Mouse (Mus musculus): ENCODE data around the gene Myg1.
"Not testable (repeated sequence)": the region's sequence is repeated elsewhere in the genome, so short reads cannot be mapped to it uniquely, and the experiment has no call there.

Myg1 gene

DNA sequence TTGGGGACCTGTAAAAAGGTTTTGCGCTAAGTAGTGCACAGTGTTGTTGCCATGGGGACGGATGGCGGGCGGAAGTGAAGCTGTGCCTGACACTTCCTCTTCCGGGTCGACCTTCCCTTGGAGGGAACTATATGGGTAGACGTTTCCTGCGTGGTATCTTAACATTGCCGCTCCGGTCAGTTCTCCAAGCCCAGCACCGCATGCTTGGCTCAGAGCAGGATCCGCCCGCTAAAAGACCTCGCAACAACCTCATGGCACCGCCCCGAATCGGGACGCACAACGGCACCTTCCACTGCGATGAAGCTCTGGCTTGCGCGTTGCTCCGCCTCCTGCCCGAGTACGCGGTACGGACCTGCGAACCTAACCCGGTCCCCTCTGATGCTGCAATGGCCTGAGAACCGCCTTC lies at the start of gene Myg1:
Myg1 (plus strand) TSS at position 100 of the 406 bp plus-strand sequence.
- peak; percentile 91 for DNase-seq (ENCODE audit: extremely low read depth, low read depth)

DNA sequence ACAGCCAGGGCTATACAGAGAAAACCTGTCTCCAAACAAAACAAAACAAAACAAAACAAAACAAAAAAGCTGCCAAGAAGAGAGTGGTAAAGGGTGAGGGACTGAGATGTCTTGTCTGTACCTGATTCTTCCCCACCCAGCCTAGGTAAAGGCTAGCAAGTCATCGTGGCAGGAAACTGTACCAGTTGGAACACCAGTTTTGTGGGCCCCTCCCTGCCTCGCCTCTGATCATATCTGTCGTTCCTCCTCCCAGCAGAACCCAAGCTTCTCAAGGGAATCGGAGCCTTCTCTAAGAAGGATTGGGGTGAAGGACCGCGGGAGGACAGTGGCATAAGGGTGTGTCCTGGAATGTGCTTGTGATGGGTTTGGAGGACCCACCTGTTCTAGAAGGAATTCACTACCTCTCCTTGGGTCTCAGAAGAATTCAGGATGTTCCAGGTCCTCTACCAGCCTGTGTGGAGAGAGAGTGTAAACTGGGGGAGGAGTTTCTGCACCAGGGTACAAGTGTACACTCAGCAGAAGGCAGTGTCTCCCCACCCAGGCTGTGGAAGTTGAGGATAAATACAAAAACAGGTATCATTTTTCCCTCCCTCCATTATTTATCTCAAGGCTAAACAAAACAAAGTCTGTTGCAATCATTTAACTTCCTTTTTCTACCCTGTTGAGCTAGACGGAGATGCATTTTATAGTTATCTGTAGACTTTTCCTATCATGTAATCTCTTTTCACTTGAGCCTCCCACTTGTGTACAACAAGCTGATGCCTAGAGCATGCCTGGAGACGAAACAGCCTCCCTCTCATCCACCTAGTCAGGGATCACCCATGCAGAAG lies 48.8 kb upstream of the Myg1 start:
- DNase-seq (ENCODE audit: extremely low read depth, low read depth), result peak; percentile 51

DNA sequence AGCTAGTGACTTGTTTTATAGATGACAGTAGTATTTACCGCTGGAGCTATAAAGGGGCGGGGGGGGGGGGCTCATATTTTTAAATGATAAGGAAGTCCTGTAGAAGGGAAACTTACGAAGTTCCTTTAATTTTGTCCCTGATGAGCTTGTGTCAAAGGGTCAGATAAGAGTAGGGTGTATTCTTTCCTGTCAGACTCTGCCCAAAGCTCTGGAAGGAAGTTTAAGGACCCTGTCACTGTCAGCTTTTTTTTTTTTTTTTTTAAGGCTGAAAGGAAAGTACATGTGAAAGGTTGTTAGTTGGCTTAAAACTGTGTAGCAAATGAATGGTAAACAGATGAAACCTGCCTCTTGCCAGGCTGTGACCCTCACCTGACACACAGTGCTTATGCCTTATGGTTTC lies 47.9 kb upstream of the Myg1 start:
- peak; percentile 71 for DNase-seq (ENCODE audit: extremely low read depth, low read depth)

DNA sequence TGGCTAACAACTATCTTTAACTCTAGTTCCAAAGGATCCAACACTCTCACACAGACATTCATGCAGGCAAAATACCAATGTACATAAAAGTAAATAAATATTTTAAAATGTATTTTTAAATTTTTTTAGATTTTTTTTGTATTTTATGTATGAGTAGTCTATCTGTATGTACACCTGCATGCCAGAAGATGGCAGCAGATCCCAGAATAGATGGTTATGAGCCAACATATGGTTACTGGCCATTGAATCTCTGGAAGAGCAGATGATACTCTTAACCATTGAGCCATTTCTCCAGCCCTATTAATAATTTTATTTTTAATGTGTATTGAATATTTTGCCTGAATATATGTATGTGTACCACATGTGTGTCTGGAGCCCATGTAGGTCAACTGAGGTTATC lies 44.1 kb upstream of the Myg1 start:
- DNase-seq (ENCODE audit: extremely low read depth, low read depth), result peak; percentile 64

DNA sequence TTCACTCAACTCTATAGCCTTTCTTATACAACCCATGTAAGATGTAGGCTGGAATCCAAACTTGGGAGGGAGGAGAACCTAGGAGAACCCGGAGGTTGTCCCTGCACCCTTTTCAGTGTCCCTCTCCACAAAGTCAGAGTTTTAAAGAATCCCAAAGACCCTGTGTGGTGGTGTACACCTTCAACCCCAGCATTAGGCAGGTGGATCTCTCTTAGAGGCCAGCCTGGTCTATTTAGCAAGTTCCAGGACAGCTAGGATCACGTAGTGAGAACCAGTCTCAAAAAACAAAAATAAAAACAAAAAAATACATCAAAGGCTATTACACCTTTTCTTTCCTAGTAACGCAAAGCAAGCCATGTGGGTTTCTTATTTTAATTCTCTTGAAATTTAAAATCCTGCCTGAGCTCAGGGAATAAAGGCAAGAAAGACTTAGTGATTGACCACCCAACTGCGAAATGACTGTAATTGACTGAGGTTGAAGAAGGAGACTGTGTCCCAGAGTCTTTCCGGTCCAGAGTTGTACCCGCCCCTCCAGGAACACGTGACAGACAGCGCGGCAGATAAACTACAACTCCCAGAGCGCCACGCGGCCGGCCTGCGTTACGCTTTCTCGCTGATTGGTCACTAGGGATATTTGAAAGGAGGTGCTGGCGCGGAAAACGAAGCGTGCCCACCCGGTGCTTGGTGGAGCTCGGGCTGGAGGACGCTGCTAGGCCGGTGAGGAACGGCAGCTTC lies 35.7 kb upstream of the Myg1 start, which contains the start of gene Espl1:
Espl1 (plus strand) TSS at position 634 of the 735 bp plus-strand sequence.
- peak; percentile 98 for DNase-seq (ENCODE audit: extremely low read depth, low read depth)

DNA sequence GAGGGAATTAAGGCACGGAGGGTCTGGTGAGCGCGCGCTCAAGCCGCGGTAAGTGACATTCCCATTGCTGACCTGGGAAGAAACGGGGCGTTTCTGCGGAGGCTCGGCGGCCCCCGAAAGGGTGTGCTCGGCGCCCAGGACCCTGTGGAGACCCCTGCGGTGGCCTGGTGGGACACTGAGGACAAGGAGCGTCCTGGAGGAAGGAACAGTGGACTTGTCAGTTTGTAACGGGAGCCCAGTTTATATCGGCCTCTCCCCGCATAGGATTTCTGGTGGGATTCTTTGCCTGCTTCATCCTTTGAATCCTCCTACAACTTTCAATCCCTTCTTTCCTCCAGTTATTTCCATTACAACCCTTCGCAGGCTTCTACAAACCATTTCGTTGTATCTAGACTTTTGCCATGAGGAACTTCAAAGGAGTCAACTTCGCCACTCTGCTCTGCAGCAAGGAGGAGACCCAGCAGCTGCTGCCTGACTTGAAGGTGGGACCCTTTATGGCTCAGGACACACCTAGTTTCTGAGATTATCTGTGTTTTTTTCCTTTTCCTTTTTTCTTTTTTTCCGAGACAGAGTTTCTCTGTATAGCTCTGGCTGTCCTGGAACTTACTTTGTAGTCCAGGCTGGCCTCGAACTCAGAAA lies 35.0 kb upstream of the Myg1 start:
- DNase-seq (ENCODE audit: extremely low read depth, low read depth), result peak; percentile 61

DNA sequence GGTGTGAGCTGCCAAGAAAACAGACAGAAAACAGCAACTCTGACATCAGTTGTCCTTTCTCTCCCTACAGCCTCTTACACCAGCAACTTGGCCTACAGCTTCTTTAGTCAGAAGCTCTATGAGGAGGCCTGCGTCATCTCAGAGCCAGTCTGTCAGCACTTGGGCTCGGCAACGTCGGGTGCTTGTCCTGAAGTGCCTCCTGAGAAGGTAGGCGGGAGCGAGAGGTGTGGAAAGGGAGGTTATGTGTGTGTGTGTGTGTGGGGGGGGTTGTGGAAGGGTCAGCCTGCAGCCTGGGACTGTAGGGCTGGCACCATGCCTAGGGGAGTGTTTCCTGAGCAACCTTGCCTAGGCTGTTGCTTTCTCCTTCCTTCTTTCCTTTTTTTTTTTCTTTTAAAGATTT lies 29.0 kb upstream of the Myg1 start:
- DNase-seq (ENCODE audit: extremely low read depth, low read depth), result no peak

DNA sequence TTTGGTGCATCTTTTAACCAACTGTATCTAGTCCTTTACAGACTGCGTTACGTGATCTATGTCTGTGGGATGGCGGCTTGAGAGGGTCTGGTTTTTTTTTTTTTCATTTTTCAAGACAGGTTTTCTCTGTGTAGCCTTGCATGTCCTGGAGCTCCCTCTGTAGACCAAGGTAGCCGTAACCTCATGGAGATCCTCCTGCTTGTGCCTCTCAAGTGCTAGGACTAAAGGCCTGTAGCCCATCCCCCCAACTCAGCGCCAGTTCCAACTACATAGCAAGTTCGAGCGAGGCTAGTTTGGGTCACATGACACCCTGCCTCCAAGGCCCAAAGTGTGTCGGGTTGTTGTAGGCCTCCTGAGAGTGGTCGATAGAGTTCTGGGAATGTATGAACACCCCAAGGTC lies 22.8 kb upstream of the Myg1 start:
- no peak for DNase-seq (ENCODE audit: extremely low read depth, low read depth)

DNA sequence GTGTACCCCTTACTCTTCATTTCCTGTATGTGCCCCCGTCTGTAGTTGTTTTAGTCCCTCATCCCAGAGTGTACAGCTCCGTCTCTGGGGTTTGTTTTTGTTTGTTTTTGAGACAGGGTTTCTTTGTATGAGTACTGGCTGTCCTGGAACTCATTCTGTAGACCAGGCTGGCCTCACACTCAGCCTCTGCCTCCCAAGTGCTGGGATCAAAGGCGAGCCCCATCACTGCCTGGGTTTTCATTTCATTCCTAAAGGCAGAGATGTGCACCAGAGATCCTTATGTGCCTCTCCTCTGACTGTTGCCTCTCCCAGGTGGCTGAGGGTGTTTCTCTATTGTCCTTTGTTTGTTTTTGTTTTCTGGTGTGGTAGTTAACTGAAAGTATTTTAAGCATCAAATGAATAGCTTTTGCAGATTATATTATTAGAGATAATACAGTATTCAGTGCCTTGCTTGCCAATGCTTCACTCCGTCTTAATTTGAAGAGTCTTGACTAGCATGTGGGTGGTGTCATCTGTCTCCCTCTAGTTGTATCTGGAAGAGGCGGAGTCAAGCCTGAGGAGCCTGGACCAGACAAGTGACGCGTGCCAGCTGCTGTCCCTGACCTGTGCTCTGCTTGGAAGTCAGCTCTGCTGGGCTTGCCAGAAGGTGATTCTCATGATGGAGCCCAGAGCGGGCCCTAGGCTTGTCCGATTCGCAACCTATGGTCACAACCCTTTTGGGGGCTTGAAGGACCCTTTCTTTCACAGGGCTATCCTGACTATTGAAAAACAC lies 21.2 kb upstream of the Myg1 start:
- no peak for DNase-seq (ENCODE audit: extremely low read depth, low read depth)

DNA sequence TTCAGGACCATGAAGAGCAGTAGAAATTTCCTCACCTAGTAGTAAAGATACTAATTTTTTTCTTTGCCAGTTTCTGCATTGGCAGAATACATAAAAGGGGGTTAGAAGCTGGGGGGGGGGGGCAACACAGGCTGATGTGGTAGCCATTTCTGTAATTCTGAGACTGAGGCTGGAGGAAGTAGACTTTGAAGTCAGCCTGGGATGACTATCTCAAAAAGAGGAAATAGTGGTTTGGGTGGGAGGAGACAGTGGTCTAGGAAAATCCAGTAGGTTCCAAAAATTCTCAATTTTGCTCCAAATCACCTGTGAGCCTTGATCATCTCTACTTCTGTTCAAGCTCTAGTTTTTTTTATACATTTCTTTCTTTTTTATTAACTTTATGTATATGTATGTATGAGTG lies 20.0 kb upstream of the Myg1 start:
- DNase-seq (ENCODE audit: extremely low read depth, low read depth), result peak; percentile 72

DNA sequence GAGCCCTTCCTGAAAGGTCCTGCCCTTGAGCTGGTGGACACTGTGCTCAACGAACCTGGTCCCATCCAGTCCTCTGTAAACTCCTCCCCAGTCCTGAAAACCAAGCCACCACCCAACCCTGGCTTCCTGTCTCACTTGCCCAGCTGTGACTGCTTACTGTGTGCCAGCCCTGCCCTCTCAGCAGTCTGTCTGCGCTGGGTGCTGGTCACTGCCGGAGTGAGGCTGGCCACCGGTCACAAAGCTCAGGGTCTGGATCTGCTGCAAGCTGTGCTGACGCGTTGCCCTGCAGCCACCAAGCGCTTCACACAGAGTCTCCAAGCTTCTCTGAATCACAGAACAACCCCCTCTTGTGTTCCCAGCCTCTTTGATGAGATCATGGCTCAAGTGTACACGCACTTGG lies 16.2 kb upstream of the Myg1 start:
- DNase-seq (ENCODE audit: extremely low read depth, low read depth), result no peak

DNA sequence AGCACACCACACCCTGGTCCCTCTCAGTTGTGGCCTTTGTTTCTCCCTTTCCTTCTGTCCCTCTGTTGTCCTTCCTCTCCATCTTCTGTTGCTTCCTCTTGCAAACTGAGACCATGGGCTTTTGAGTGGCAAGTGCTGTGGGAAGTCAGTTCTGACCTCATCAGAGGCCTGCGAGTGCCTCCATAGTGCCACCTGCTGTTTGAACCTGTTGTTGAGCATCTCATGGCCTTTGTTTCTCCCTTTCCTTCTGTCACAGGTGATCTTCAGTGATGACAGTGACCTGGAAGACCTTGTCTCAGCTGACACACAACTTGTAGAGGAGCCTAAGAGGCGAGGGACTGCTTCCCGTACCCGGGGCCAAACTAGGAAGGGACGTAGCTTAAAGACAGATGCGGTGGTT lies 15.2 kb upstream of the Myg1 start:
- DNase-seq (ENCODE audit: extremely low read depth, low read depth), result peak; percentile 54

DNA sequence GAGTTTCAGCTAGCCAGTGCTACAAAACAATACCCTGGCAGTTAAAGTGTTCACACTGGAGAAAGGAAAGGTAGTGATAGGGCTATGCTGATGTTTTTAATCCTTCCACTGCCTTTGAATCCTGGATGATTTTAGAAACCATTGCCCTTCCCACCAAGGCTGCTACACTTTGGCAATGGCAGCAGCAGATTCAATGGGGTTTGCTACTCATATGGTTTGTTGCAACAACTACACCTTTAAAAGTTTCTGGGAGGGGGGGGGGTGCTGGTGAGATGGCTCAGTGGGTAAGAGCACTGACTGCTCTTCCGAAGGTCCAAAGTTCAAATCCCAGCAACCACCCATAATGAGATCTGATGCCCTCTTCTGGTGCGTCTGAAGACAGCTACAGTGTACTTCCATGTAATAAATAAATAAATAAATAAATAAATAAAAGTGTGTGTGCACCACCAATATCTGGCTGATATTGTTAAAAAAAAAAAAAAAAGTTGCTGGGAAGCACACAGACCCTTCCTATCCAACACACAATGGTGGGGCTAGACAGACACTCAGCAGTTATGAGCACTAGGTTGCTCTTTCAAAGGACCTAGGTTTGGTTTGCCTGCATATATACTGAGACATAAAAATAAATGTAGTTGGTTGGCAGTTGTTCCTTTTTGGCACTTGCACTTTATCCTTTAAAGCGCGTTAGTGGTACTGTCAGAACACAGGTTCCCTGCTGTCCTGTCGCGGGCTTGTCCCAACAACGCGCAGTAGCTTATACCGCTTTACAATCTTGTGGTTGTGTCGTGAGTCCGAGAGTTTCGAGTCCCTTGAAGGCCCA lies 6.6 kb upstream of the Myg1 start:
- DNase-seq (ENCODE audit: extremely low read depth, low read depth), result peak; percentile 66

DNA sequence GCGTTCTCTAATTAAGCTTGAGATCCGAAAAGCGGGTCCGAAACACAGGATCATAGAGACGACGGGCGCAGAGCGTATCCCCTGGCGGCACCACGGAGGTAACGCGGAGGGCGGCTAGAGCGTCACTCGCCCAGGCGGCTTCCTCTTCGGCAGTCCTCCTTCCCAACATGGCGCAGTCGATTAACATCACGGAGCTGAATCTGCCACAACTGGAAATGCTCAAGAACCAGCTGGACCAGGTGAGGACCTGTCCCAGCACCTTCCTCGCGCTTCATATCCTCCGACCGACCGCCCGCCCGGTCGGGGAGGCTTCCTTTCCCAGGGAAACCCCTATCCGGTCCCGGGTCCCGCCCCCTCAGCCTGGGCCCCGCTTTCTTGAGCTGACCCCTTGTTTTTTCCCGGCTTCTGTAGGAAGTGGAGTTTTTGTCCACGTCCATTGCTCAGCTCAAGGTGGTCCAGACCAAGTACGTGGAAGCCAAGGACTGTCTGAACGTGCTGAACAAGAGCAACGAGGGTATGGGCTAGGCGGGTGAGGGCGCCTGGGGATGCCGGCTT lies 5.4 kb upstream of the Myg1 start, which contains the start of gene Pfdn5:
Pfdn5 (plus strand) TSS at position 95 of the 555 bp plus-strand sequence.
- peak; percentile 86 for DNase-seq (ENCODE audit: extremely low read depth, low read depth)

DNA sequence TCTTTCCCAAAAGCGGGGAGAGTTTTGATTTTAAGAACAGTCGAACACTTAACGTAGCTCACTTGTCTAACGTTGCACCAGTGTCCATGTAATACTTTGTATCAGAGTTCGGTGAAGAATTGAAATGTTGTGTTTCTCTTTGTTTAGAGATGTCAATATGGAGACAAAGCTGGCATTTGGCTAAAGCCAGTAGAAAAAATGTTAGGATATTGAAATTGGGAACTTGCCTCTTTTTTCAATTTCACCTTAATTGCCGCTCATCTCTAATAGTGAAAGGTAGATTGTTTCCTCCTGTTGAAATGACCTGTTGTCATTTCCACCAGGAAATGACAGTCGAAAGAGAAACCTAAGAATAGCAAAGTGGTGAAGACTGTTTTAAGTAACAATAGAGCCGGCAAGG lies 4.6 kb upstream of the Myg1 start:
- no peak for DNase-seq (ENCODE audit: extremely low read depth, low read depth)

DNA sequence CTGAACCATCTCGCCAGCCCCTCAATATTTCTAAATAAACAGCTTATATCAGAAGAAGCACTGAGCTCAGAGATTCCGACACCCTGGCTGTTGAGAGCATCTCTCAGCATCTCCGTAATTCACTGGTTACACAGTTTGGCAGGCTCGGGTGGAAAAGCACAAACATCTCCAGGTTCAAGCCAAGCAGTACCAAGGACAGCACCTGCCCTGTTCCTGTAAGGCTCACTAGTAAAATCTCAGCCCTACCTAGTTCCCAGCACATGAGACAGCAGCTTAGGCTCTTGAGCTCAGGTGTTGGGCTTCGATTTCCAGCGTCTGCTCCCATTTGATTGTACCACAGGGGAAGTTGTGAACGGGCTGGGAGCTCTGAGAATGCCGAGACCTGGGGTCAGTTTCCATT lies 3.7 kb downstream of the Myg1 start:
- DNase-seq (ENCODE audit: extremely low read depth, low read depth), result no peak

DNA sequence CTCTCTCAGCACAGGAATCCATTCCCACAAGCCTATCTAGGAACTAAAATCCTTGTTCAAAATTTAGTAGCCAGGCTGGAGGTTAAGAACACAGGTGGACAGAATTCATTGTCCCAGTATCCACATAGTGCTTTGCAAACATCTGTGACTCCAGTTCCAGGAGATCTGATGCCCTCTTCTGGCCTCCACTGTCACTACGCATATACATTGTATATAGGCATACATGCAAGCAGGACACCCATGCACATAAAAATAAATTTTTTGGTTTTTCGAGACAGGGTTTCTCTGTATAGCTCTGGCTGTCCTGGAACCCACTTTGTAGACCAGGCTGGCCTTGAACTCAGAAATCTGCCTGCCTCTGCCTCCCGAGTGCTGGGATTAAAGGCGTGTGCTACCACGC lies 4.4 kb downstream of the Myg1 start:
- DNase-seq (ENCODE audit: extremely low read depth, low read depth), result not testable (repeated sequence)

DNA sequence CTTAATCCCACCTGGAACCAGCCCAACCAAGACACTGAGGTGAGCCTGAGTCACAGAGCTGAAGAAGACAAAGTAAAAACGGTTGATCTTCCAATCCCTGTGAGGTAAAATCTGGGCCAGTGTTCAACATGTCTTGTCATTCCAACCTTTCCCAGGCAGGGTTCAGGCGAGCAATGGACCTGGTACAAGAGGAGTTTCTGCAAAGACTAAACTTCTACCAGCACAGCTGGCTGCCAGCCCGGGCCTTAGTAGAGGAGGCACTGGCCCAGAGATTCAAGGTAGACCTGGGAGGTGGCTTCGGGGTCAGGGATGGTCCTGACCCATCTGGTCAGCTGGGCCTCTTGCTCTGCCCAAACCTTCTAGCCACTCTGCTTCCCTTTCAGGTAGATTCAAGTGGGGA lies 5.4 kb downstream of the Myg1 start:
- DNase-seq (ENCODE audit: extremely low read depth, low read depth), result no peak

DNA sequence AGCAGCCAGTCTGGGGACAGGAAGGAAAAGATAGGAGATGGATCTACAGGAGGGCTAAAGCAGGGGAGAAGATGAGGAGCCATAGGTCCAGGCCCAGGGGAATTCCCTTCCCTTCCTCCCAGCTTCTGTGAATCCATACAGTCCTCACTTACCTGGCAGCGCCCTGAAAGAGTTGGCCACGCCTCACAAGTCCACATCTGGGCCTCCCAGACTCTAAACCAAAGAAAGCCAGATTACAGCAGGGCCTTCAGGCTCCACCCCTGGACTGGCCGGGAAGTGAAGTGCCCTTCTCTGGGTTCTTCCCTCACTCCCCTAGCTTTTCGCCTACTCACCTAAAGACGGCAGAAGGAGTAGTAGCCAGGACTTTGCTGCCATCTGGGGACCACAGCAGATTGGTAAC lies 8.1 kb downstream of the Myg1 start:
- DNase-seq (ENCODE audit: extremely low read depth, low read depth), result no peak

DNA sequence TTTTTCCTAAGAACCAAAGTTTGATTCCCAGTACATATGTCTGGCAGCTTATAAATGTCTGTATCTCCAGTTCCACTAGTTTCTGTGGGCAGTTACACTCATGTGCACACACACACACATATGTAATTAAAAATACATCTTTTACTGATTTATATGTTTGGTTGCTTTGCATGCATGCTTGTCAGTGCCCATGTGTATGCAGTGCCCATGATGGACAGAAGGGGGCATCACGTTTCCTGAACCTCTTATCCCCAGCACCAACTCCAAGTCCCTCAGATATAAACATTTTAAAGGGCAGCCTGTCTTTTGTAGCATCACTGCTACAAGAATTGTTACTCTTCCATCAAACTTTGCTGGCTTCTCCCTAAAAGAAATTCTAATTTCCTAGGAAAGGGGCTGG lies 10.1 kb downstream of the Myg1 start:
- DNase-seq (ENCODE audit: extremely low read depth, low read depth), result no peak
